Mouse (Mus musculus) heart, embryonic 10.5 days (tissue): ENCODE measurements at regions not wholly inside any gene's neighbourhood (a gene's known extent, or its start where the extent isn't known, plus 50 kb on each side); places are given as distances from the start of the nearest gene placed in this dataset.
A peak's percentile ranks its signal among the peaks of the same experiment; 100 is the strongest.

Experiments
- DNase-seq: peaks from one replicate; pipeline ENCODE4 v3.0.0-alpha.2; 2017; ENCODE audit warnings: low spot score
- H3K27ac ChIP-seq: fragments of 300-500 bp; sonication (generic); 2 replicates; pipeline ENCODE4 v1.5.1; 2016; ENCODE audit warnings: mild to moderate bottlenecking
- H3K27me3 ChIP-seq: fragments of 300-500 bp; sonication (generic); 2 replicates; pipeline ENCODE4 v1.6.1; 2016; ENCODE audit warnings: mild to moderate bottlenecking; ENCODE audit not compliant: poor library complexity, insufficient read depth, severe bottlenecking
- H3K36me3 ChIP-seq: fragments of 300-500 bp; sonication (generic); 2 replicates; pipeline ENCODE4 v1.6.1; 2016; ENCODE audit warnings: mild to moderate bottlenecking, moderate library complexity
- H3K4me1 ChIP-seq: fragments of 300-500 bp; sonication (generic); 2 replicates; pipeline ENCODE4 v1.6.1; 2016; ENCODE audit warnings: mild to moderate bottlenecking
- H3K4me3 ChIP-seq: fragments of 300-500 bp; sonication (generic); 2 replicates; pipeline ENCODE4 v1.5.1; 2016; ENCODE audit warnings: mild to moderate bottlenecking, moderate library complexity
- H3K9me3 ChIP-seq: fragments of 300-500 bp; sonication (generic); 2 replicates; pipeline ENCODE4 v1.6.1; 2016; ENCODE audit warnings: mild to moderate bottlenecking, moderate library complexity
- WGBS: fragments of 180-500 bp; shearing (Covaris S2); methylation state at CpG from one replicate; pipeline ENCODE4 v1.1.7; 2016; 5-methylcytosine and 5-hydroxymethylcytosine counted together

DNA sequence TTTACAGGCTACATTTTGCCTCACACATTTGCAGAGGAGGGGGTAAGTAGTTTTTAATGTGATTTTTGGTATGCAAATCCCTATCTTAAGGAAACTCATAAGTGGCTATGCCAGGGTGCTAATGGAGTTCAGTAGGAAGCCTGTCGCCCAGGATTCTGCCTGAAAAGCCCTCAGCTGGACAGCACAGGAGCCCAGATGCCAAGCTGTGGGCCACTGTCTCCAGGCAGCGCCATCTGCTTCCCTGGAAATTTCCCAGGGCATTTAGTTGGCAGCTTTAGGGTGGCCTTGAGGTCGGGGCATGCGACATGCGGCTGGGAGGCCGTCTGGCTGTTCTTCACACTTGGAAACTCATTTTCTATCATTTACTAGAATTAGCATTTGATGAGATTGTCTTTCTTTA, 127.3 kb upstream of the Prr30 start:
- no peaks in the 10 kb centered on the region for H3K36me3 ChIP-seq
- H3K27me3 ChIP-seq, result no peaks in the 10 kb centered on the region
- peaks cover 10% of the 10 kb centered on the region for H3K4me1 ChIP-seq
- no peak for DNase-seq
- no peak overlapping the region for H3K4me3 ChIP-seq
- 77% methylated on average over 6 of the region's 6 CpGs for WGBS
- H3K9me3 ChIP-seq, result no peaks in the 10 kb centered on the region
- no peak overlapping the region for H3K27ac ChIP-seq

DNA sequence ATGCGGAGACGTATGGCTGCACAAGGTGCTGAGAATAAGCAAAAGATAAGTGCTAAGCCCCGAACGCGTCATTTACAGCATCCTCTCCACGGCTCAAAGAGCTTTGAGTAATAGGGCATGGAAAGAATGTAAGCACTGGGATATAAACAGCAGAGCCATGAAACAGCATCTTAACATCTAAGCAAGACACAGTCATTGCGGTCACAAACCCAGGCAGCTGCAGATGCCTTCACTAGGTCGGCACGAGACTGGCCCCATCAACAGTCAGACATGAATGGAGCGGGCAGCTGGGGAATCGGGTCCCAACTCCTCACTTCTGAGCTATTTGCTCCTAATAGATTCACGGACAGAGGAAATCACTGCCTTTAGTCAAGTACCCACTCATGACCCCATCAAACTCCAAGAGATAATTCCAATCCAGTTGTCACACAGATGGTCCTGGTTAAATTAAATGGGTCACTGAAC, 126.4 kb upstream of the Prr30 start:
- no peak overlapping the region for H3K27ac ChIP-seq
- H3K27me3 ChIP-seq, result no peaks in the 10 kb centered on the region
- no peak for DNase-seq
- no peaks in the 10 kb centered on the region for H3K9me3 ChIP-seq
- WGBS, result 31% methylated on average over 12 of the region's 12 CpGs
- H3K4me3 ChIP-seq, result 0 out of 2 replicates have a peak overlapping the region, but pooled peaks have one; percentile 12
- H3K36me3 ChIP-seq, result no peaks in the 10 kb centered on the region
- H3K4me1 ChIP-seq, result peaks cover 9% of the 10 kb centered on the region

DNA sequence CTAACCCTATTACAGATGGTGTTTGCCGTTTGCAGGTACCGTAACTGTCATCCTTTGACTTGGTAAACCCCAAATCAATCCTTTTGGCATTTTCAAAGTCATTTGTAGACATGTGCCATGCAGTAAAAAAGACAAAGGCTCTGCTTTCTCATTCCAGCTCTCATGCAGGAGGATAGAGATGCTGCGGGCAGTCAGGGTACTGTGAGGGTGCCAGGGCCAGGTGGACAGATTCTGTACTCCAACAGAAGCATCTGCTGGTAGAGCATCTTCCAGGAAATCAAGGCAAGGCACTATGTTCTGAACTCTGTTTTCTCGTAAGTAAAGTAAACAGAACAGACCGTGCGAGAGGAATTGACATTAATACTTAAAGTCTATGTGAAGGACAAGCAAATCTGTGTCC, 123.2 kb upstream of the Prr30 start:
- H3K27me3 ChIP-seq, result no peaks in the 10 kb centered on the region
- H3K9me3 ChIP-seq, result no peaks in the 10 kb centered on the region
- no peak overlapping the region for H3K27ac ChIP-seq
- DNase-seq, result no peak
- 91% methylated on average over 6 of the region's 6 CpGs for WGBS
- H3K36me3 ChIP-seq, result no peaks in the 10 kb centered on the region
- H3K4me3 ChIP-seq, result no peak overlapping the region
- peaks cover 9% of the 10 kb centered on the region for H3K4me1 ChIP-seq

DNA sequence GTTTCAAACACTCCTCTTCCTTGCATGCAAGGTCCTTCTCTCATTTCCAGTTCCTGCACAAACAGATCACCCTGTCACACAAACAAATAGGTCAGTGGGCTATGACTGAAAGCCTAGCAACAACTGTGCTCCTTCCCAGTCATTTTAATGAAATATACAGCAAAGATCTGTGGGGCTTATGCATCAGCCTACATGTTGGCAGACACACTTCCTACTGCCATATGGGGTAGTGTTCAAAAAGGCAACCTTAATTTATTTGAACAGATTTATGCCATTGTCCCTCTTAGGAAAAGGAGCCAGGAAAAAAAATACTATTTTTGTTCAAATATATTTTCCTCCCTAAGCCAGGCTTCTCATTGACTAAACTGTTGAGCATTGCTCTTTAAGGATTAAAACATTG, 107.8 kb upstream of the Prr30 start:
- H3K27me3 ChIP-seq, result no peaks in the 10 kb centered on the region
- H3K4me1 ChIP-seq, result no peaks in the 10 kb centered on the region
- no peak overlapping the region for H3K4me3 ChIP-seq
- no peak for DNase-seq
- no peak overlapping the region for H3K27ac ChIP-seq
- H3K36me3 ChIP-seq, result no peaks in the 10 kb centered on the region
- no peaks in the 10 kb centered on the region for H3K9me3 ChIP-seq

DNA sequence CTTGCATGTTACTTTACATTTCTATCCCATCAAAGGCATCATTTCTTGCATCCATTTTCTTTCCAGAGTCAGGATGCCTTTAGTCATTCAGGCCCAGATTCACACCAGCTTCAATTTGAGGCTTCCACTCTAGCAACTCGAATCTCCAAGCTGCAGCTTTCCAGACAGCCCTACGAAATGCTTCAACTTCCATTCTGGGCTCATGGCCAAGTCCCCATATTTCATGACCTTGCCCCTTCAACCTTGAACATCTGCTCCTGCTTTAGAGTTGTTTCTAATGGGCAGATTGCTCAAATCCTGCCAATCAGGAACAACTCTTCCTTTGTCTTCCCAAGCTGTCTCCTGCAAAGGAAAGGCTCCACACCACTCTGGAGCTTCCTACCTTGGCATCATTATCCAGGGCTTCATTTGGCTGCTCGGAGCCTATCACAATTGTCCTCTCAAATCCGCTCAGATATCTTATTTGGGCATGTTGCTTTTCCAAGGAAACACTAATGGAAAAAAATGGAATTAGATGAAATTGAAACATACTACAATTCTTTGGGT, 104.4 kb upstream of the Prr30 start:
- 74% methylated on average over 4 of the region's 4 CpGs for WGBS
- H3K9me3 ChIP-seq, result no peaks in the 10 kb centered on the region
- H3K27ac ChIP-seq, result no peak overlapping the region
- no peak for DNase-seq
- H3K4me1 ChIP-seq, result no peaks in the 10 kb centered on the region
- no peaks in the 10 kb centered on the region for H3K36me3 ChIP-seq
- no peaks in the 10 kb centered on the region for H3K27me3 ChIP-seq
- H3K4me3 ChIP-seq, result no peak overlapping the region

DNA sequence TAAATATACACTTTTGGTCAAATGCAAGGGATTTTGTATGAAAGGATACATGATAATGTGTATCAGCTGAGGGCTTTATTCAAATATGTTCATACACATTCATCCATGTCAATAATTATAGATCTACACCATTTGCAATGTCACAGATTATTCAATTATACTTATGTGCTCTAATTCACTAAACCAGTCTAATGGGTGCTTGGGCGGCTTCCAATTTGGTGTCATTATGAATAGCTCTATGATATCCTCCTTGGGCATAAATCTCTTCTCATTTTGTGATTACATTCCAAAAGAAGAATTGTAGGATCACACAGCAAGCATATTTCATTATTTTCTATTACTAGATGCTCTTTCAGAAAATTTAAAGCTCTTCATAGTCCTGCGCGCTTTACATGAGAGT, 97.7 kb upstream of the Prr30 start:
- no peaks in the 10 kb centered on the region for H3K27me3 ChIP-seq
- H3K27ac ChIP-seq, result no peak overlapping the region
- H3K9me3 ChIP-seq, result no peaks in the 10 kb centered on the region
- H3K4me3 ChIP-seq, result no peak overlapping the region
- H3K36me3 ChIP-seq, result no peaks in the 10 kb centered on the region
- 90% methylated on average over 3 of the region's 3 CpGs for WGBS
- DNase-seq, result no peak
- no peaks in the 10 kb centered on the region for H3K4me1 ChIP-seq

DNA sequence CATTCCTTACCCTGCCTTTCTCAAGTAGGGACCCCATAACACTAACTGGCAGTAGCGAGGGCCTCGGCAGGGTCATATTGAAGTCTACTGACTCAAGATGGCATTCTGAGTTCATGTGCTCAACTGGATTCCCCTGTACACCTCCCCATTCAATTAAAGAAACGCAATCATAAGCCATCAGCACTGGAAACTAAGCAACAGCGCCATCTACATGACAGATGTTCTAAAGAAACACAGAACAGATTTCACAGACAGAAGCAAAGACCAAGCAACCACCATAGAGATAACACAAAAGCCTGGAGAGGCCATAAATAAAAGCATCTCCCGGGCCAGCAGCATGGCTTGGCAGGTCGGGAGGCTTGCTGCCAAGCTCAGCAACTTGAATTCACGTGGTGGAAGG, 94.6 kb upstream of the Prr30 start:
- DNase-seq, result no peak
- Histone ChIP-seq H3K27me3 (no peaks in the 10 kb centered on the region), H3K27ac (no peak overlapping the region), H3K9me3 (no peaks in the 10 kb centered on the region), H3K4me3 (no peak overlapping the region), H3K36me3 (no peaks in the 10 kb centered on the region), H3K4me1 (no peaks in the 10 kb centered on the region)
- WGBS, result 30% methylated on average over 7 of the region's 7 CpGs

DNA sequence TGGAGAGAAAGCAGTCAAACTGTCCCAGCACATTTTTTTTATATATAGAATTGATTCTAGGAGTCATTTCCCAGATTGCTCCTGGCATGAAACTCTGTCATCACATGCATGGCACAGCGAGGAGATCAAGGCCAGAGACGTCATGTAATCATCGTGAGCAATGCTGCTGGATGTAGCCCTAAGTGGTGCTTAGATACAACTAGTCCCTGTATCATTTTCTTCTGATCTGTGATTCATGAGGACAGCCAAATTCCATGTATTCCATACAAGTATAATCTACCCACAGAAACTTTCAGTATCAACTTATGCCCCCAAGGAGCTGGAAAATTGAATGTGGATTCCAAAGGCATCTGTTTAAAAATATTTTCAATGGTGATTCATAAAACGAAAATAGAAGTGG, 87.6 kb upstream of the Prr30 start:
- no peaks in the 10 kb centered on the region for H3K27me3 ChIP-seq
- 77% methylated on average over 4 of the region's 4 CpGs for WGBS
- H3K27ac ChIP-seq, result no peak overlapping the region
- H3K4me3 ChIP-seq, result no peak overlapping the region
- DNase-seq, result no peak
- no peaks in the 10 kb centered on the region for H3K9me3 ChIP-seq
- no peaks in the 10 kb centered on the region for H3K4me1 ChIP-seq
- H3K36me3 ChIP-seq, result no peaks in the 10 kb centered on the region

DNA sequence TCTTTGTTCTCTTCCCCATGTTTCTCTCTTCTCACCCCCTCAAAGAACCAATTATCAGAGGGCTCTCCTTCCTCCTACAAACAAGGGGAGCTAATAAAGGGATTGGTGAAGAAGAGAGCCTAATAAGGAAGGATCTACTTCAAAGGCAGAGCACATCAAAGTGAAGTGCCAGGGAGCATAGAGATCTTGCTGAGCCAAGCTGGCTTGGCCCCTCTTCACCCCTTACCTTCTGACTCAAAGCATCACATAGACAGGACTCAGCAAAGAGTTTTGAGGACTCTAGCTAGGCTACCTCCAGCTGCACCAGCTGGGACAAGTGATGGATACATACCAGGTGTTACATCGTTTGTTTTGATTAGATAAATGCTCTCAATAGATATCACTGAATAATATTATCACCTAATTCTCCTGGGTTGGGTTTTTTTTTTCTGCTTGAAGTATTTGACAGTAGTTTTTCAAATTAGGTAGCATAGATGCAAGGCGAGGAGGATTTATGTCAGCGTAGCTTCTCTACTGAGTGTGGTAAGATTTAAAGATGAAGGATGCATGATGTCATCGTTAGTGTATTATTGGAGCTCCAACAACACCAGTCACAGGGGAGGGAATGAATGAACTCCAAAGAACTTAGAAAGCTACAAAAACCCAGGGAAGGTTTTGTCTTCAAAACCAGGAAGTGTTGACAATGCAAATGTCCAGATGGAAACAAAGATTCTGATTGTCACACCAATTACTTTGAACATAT, 69.1 kb upstream of the Prr30 start:
- Histone ChIP-seq H3K9me3 (no peaks in the 10 kb centered on the region), H3K36me3 (no peaks in the 10 kb centered on the region), H3K27ac (no peak overlapping the region), H3K27me3 (no peaks in the 10 kb centered on the region), H3K4me1 (peaks cover 3% of the 10 kb centered on the region; the same call in 1 of the 2 replicates), H3K4me3 (no peak overlapping the region)
- WGBS, result 40% methylated on average over 4 of the region's 4 CpGs
- no peak for DNase-seq

DNA sequence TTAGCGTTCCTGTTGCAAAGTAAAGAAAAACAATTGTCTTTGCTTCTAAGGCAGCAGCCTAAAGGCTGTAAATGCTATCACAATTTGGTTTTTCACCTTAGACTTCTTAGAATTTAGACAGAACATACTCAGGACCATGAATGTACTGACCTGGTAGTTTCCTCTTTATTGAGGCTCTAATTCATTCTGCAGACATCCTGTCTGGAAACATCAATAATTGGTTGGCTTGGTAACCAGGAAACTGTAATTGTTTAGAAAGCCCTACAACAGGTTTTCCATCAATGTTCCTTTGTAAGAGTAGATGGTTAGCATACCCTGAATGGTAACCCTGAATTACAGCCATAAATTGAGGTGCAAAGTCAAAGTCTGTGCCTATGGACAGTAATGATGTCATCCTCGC, 67.4 kb upstream of the Prr30 start:
- H3K27me3 ChIP-seq, result no peaks in the 10 kb centered on the region
- H3K36me3 ChIP-seq, result no peaks in the 10 kb centered on the region
- no peak overlapping the region for H3K4me3 ChIP-seq
- no peak overlapping the region for H3K27ac ChIP-seq
- H3K9me3 ChIP-seq, result no peaks in the 10 kb centered on the region
- WGBS, result 88% methylated on average over 2 of the region's 2 CpGs
- H3K4me1 ChIP-seq, result peaks cover 3% of the 10 kb centered on the region; the same call in 1 of the 2 replicates
- DNase-seq, result no peak
